Mouse (Mus musculus) embryonic fibroblast, embryonic 13.5 days (primary cell): ENCODE results near the gene Nat8.

Source experiments
- CTCF ChIP-seq: IDR thresholded peaks from 2 replicates; pipeline ENCODE4 v1.5.1; 2011; ENCODE audit warnings: mild to moderate bottlenecking, control low read depth, low read length, moderate library complexity, borderline replicate concordance; ENCODE audit not compliant: insufficient read depth
- POLR2A ChIP-seq: IDR thresholded peaks from 2 replicates; pipeline ENCODE4 v1.6.1; 2011; ENCODE audit warnings: low read depth, mild to moderate bottlenecking, control low read depth, low read length, moderate library complexity

DNA sequence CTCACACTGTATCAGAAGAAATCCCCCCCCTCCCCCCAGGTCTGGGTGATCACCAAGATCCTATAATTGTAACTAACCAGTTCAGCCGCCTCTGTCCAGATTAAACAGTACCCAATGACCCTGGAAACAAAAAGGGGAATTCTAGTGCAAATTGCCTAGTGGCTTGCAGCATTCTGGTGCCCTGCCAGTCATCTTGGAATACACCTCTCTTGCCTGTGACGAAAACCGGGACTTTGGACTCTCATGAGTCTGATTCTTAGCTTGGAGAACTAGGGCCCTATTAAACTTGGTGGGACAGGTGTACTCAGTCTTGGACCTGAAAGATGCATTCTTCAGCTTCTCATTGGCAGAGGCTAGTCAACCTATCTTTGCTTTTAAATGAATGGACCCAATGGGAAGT is 21.6 kb upstream of the Nat8 start:
- TF ChIP-seq CTCF (no peak), POLR2A (no peak)
